Mouse (Mus musculus) WW6 (cell line): Measurements from ENCODE around the gene Ube2d1.

Experiments used
- DNase-seq: peaks from one replicate; pipeline ENCODE4 v3.0.0-alpha.2; 2013; ENCODE audit warnings: low read depth, low spot score

The Ube2d1 gene

GRCm38 (mm10) chr10:71285126-71285580, at the start of gene Ube2d1:
Ube2d1 (minus strand) TSS chr10:71285262.
- DNase-seq: no peak

GRCm38 (mm10) chr10:71332859-71333258, 47.8 kb upstream of the Ube2d1 start:
- DNase-seq: no peak

GRCm38 (mm10) chr10:71332376-71332775, 47.3 kb upstream of the Ube2d1 start:
- no peak for DNase-seq

GRCm38 (mm10) chr10:71331908-71332307, 46.8 kb upstream of the Ube2d1 start:
- DNase-seq: no peak

- no peak for DNase-seq
Observed at GRCm38 (mm10) chr10:71330070-71330469, 45.0 kb upstream of the Ube2d1 start.

- DNase-seq: no peak
Observed at GRCm38 (mm10) chr10:71329295-71329694, 44.2 kb upstream of the Ube2d1 start.

GRCm38 (mm10) chr10:71328870-71329269, 43.8 kb upstream of the Ube2d1 start:
- no peak for DNase-seq

- no peak for DNase-seq
Observed at GRCm38 (mm10) chr10:71328382-71328781, 43.3 kb upstream of the Ube2d1 start.

- no peak for DNase-seq
Observed at GRCm38 (mm10) chr10:71327386-71327785, 42.3 kb upstream of the Ube2d1 start.

GRCm38 (mm10) chr10:71326789-71327188, 41.7 kb upstream of the Ube2d1 start:
- DNase-seq: no peak

- DNase-seq: no peak
Observed at GRCm38 (mm10) chr10:71326123-71326522, 41.1 kb upstream of the Ube2d1 start.

- DNase-seq: no peak
Observed at GRCm38 (mm10) chr10:71323669-71324068, 38.6 kb upstream of the Ube2d1 start.

GRCm38 (mm10) chr10:71316497-71316896, 31.4 kb upstream of the Ube2d1 start:
- no peak for DNase-seq

GRCm38 (mm10) chr10:71316056-71316455, 31.0 kb upstream of the Ube2d1 start:
- no peak for DNase-seq

GRCm38 (mm10) chr10:71314596-71314995, 29.5 kb upstream of the Ube2d1 start:
- no peak for DNase-seq

GRCm38 (mm10) chr10:71310288-71310687, 25.2 kb upstream of the Ube2d1 start:
- no peak for DNase-seq

GRCm38 (mm10) chr10:71308199-71308598, 23.1 kb upstream of the Ube2d1 start:
- no peak for DNase-seq

- DNase-seq: no peak
Observed at GRCm38 (mm10) chr10:71306759-71307158, 21.7 kb upstream of the Ube2d1 start.

- DNase-seq: no peak
Observed at GRCm38 (mm10) chr10:71306190-71306589, 21.1 kb upstream of the Ube2d1 start.

- DNase-seq: no peak
Observed at GRCm38 (mm10) chr10:71302490-71302889, 17.4 kb upstream of the Ube2d1 start.

GRCm38 (mm10) chr10:71300161-71300560, 15.1 kb upstream of the Ube2d1 start:
- DNase-seq: no peak

- DNase-seq: no peak
Observed at GRCm38 (mm10) chr10:71293245-71293644, 8.2 kb upstream of the Ube2d1 start.

- DNase-seq: no peak
Observed at GRCm38 (mm10) chr10:71292254-71292653, 7.2 kb upstream of the Ube2d1 start.

GRCm38 (mm10) chr10:71291801-71292200, 6.7 kb upstream of the Ube2d1 start:
- no peak for DNase-seq
